Mouse (Mus musculus) heart, adult 2 months (tissue): ENCODE measurements at regions not wholly inside any gene's neighbourhood (a gene's known extent, or its start where the extent isn't known, plus 50 kb on each side); places are given as distances from the start of the nearest gene placed in this dataset.

ENCODE experiments used
- DNase-seq, 2 experiments: peaks; one replicate each; pipeline ENCODE4 v3.0.0; 2021
- H3K27ac ChIP-seq: fragments of 200-600 bp; 2 replicates; pipeline ENCODE4 v1.8.1; 2022
- H3K27me3 ChIP-seq: fragments of 200-500 bp; 2 replicates; pipeline ENCODE4 v1.6.1; 2012; ENCODE audit warnings: mild to moderate bottlenecking, low read length, inconsistent platforms, mixed read lengths; ENCODE audit not compliant: control insufficient read depth, insufficient read depth
- H3K36me3 ChIP-seq: fragments of 200-500 bp; 2 replicates; pipeline ENCODE4 v1.6.1; 2012; ENCODE audit warnings: low read length, inconsistent platforms; ENCODE audit not compliant: control insufficient read depth, insufficient read depth
- H3K4me1 ChIP-seq: fragments of 200-500 bp; 2 replicates; pipeline ENCODE4 v1.6.1; 2011; ENCODE audit warnings: low read length; ENCODE audit not compliant: control insufficient read depth, insufficient read depth
- H3K4me3 ChIP-seq: fragments of 200-600 bp; 2 replicates; pipeline ENCODE4 v1.8.1; 2022
- H3K79me2 ChIP-seq: fragments of 200-500 bp; replicated peaks from 2 replicates; pipeline ENCODE4 v1.6.1; 2012; ENCODE audit warnings: mild to moderate bottlenecking, inconsistent platforms, low read length, moderate library complexity, mixed read lengths; ENCODE audit not compliant: control insufficient read depth, insufficient read depth
- H3K9ac ChIP-seq: fragments of 200-500 bp; 2 replicates; pipeline ENCODE4 v1.6.1; 2012; ENCODE audit warnings: low read depth, mild to moderate bottlenecking, control low read depth, inconsistent platforms, low read length, mixed read lengths
- CTCF ChIP-seq: fragments of 200-600 bp; IDR thresholded peaks from 2 replicates; pipeline ENCODE4 v1.8.1; 2022; ENCODE audit warnings: antibody characterized with exemption, mild to moderate bottlenecking, moderate library complexity
- EP300 ChIP-seq: fragments of 200-500 bp; IDR thresholded peaks from 2 replicates; pipeline ENCODE4 v1.6.1; 2011; ENCODE audit warnings: low read depth, low read length, control low read depth; ENCODE audit not compliant: insufficient read depth
- POLR2A ChIP-seq: fragments of 200-500 bp; IDR thresholded peaks from 2 replicates; pipeline ENCODE4 v1.6.1; 2011; ENCODE audit warnings: mild to moderate bottlenecking, low read depth, low read length, control low read depth; ENCODE audit not compliant: insufficient read depth
- WGBS: fragments of 180-500 bp; shearing (Covaris S2); methylation state at CpG from one replicate; pipeline ENCODE4 v1.1.7; 2018; 5-methylcytosine and 5-hydroxymethylcytosine counted together
- intact Hi-C: fragments of 180-260 bp; cut with DNase I; formaldehyde crosslinking; loops from one replicate; pipeline ENCODE4 v1.15.1; 2025

DNA sequence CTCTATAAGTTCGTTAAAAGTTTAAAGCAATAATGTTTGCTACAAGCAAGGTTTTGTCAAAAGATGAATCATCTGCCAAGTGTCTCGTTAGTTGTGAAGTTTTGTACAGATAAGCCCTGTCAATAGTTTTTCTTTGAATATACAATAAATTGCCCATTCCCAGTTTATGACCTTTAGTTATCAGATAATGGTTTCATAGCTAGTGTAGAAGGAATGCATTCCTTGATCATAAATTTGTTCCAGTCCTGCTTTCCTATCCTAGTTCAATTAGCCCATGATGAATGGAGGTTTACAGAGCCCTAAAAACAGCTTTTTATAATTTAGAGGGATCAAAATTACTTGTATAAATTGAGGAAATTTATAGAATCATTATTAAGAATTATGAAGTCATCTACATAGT lies 62.5 kb upstream of the Lrch2 start:
- H3K36me3 ChIP-seq = no peaks in the 10 kb centered on the region
- no peak overlapping the region for H3K27ac ChIP-seq
- H3K4me1 ChIP-seq = no peaks in the 10 kb centered on the region
- no peak for DNase-seq
- no peak overlapping the region for H3K4me3 ChIP-seq
- no peaks in the 10 kb centered on the region for H3K27me3 ChIP-seq
- 41% methylated on average over 2 of the region's 2 CpGs for WGBS
- H3K9ac ChIP-seq = no peak overlapping the region
- TF ChIP-seq CTCF (no peak), POLR2A (no peak), EP300 (no peak)
- no peaks in the 10 kb centered on the region for H3K79me2 ChIP-seq
- intact Hi-C loops = loop anchor here (10.0 kb wide), 1 partner anchor 562 kb away; no protein-coding TSS in a partner anchor

DNA sequence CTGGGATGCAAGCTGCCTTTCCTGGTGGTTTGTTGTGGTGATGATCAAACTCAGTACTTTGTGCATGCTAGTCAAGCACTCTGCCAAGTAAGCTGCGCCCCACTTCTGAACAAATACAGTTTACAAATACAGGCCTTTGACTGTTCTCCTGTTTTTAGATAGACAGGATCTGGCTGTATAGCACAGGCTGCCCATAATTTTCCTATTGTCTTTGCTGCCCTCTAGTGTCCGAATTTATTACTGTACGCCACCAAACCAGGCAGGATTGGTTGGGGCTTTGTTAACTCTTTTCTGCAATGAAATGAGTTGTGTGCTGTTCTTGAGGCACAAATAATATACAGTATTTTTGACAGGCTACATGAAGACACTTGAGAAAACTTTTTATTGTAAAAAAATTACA lies 54.8 kb upstream of the Lrch2 start:
- no peaks in the 10 kb centered on the region for H3K36me3 ChIP-seq
- DNase-seq = peak; percentile 2 to 19

More for the DNA sequence above, 54.8 kb upstream of the Lrch2 start:
- H3K27me3 ChIP-seq = no peaks in the 10 kb centered on the region
- H3K79me2 ChIP-seq = no peaks in the 10 kb centered on the region
- TF ChIP-seq EP300 (no peak), POLR2A (no peak), CTCF (peak; percentile 80)
- H3K27ac ChIP-seq = no peak overlapping the region
- no peak overlapping the region for H3K9ac ChIP-seq
- H3K4me3 ChIP-seq = no peak overlapping the region
- no peaks in the 10 kb centered on the region for H3K4me1 ChIP-seq
- 11% methylated on average over 3 of the region's 3 CpGs for WGBS
- intact Hi-C loops = loop anchor here (5.0 kb wide), 1 partner anchor 536 kb away; no protein-coding TSS in a partner anchor
